Mouse (Mus musculus): ENCODE data around the gene Ror2.

DNA sequence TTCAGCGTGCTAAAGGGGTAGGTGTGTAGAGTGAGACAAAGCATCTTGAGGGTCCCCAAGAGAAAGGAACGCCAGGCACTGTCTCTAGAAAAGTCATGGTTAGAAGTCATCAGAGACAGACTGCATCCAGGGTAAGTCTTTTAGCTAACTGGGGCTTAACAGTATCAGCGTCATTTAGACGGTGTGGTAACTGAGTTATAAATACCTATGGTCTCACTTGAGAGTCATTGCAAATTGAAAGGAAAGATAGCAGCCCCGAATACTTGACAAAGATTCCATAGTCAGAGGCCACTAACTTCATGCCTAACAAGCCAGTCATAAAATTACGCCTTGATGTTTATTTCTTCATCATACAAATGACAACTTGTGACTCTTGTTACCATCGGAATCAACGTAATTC lies 191.3 kb downstream of the Ror2 start:
- TF ChIP-seq POLR2A (IDR thresholded peaks at IDR 0.05; ENCODE audit: low read depth, low read length) (no peak), CTCF (IDR thresholded peaks at IDR 0.05; ENCODE audit: extremely low read depth, insufficient read length, insufficient replicate concordance, low read depth, low read length) (no peak)

Measured in small intestine, adult 2 months (tissue).